Mouse (Mus musculus) gastrocnemius, adult 18-20 months (tissue): ENCODE data around the gene Peak1. TPM values are rescaled to one million over a fixed set of nuclear protein-coding genes. Genes with fewer than 3 reads are reported as not detected.
"Not testable (repeated sequence)": the region's sequence is repeated elsewhere in the genome, so short reads cannot be mapped to it uniquely, and the experiment has no call there.

Experiments
- DNase-seq: peaks from one replicate; pipeline ENCODE4 v3.0.0; 2021; ENCODE audit warnings: low spot score
- long read RNA-seq, 2 experiments: library from polyadenylated mRNA; stranded (forward); transcript quantifications; one replicate each; pipeline ENCODE4 v2.0.0; 2021
- total RNA-seq, 2 experiments: library from RNA; stranded (reverse); gene quantifications; 2 replicates each; pipeline ENCODE4 v1.2.3; 2021

The Peak1 gene
- 10 to 100 TPM; 12.4 to 14.2 TPM for total RNA-seq
- long read RNA-seq, experiment 1 = 0 reads
- long read RNA-seq, experiment 2, full-length matches to known transcripts = 1 of 4 reads
- long read RNA-seq, experiment 2, partial matches to known transcripts = 0 of 4 reads
- long read RNA-seq, experiment 2, other reads (novel, unspliced or antisense) = 3 of 4 reads

- DNase-seq = peak; percentile 100
Measured at GRCm38 (mm10) chr9:56417948-56418737, at the start of gene Peak1, which contains the start of gene Hmg20a. Gene Peak1, minus strand, starts transcription at chr9:56418067. Gene Hmg20a, plus strand, starts transcription at chr9:56418609.

GRCm38 (mm10) chr9:56466251-56466650 is 48.4 kb upstream of the Peak1 start:
- no peak for DNase-seq

- peak; percentile 60 for DNase-seq
Measured at GRCm38 (mm10) chr9:56464863-56465654, 47.2 kb upstream of the Peak1 start.

GRCm38 (mm10) chr9:56463686-56464515 is 46.0 kb upstream of the Peak1 start:
- peak; percentile 31 for DNase-seq

GRCm38 (mm10) chr9:56463046-56463445 is 45.2 kb upstream of the Peak1 start:
- no peak for DNase-seq

- no peak for DNase-seq
Measured at GRCm38 (mm10) chr9:56462606-56463005, 44.7 kb upstream of the Peak1 start.

GRCm38 (mm10) chr9:56460987-56461386 is 43.1 kb upstream of the Peak1 start:
- DNase-seq = no peak

- DNase-seq = no peak
Measured at GRCm38 (mm10) chr9:56456426-56456825, 38.6 kb upstream of the Peak1 start.

- DNase-seq = no peak
Measured at GRCm38 (mm10) chr9:56453038-56453815, 35.4 kb upstream of the Peak1 start.

- DNase-seq = no peak
Measured at GRCm38 (mm10) chr9:56451570-56451969, 33.7 kb upstream of the Peak1 start.

GRCm38 (mm10) chr9:56439699-56440098 is 21.8 kb upstream of the Peak1 start:
- DNase-seq = no peak

GRCm38 (mm10) chr9:56437300-56437892 is 19.5 kb upstream of the Peak1 start:
- not testable (repeated sequence) for DNase-seq

GRCm38 (mm10) chr9:56435821-56436526 is 18.1 kb upstream of the Peak1 start:
- DNase-seq = peak; percentile 15

GRCm38 (mm10) chr9:56424861-56425260 is 7.0 kb upstream of the Peak1 start:
- DNase-seq = no peak

- DNase-seq = no peak
Measured at GRCm38 (mm10) chr9:56421991-56422390, 4.1 kb upstream of the Peak1 start.

GRCm38 (mm10) chr9:56420892-56421601 is 3.2 kb upstream of the Peak1 start:
- DNase-seq = no peak

- no peak for DNase-seq
Measured at GRCm38 (mm10) chr9:56420236-56420635, 2.4 kb upstream of the Peak1 start.

GRCm38 (mm10) chr9:56418738-56419239 is 922 bp upstream of the Peak1 start:
- peak; percentile 64 for DNase-seq
